Mouse (Mus musculus): Measurements from ENCODE around the gene Hist1h2ab. TPM values are rescaled to one million over a fixed set of nuclear protein-coding genes. Genes with fewer than 3 reads are reported as not detected.

The Hist1h2ab gene
- total RNA-seq, 2 experiments from 2014 or later = 457 to 545 TPM

GRCm38 (mm10) chr13:23737091-23737490 lies 13.8 kb upstream of the Hist1h2ab start:
- DNase-seq (ENCODE audit: low spot score in 2 of 2) = no peak

- DNase-seq (ENCODE audit: low spot score in 2 of 2) = no peak
Measured at GRCm38 (mm10) chr13:23738041-23738440, 12.9 kb upstream of the Hist1h2ab start.

GRCm38 (mm10) chr13:23738677-23739068 lies 12.3 kb upstream of the Hist1h2ab start, which contains the start of gene Hist1h1c:
TSS of gene Hist1h1c (plus strand) at chr13:23738808.
- peak; percentile 83 to 91 for DNase-seq (ENCODE audit: low spot score in 2 of 2)

- peak; percentile 65 to 82 for DNase-seq (ENCODE audit: low spot score in 2 of 2)
Measured at GRCm38 (mm10) chr13:23739069-23739921, 11.6 kb upstream of the Hist1h2ab start.

GRCm38 (mm10) chr13:23739922-23740252 lies 11.0 kb upstream of the Hist1h2ab start:
- no peak for DNase-seq (ENCODE audit: low spot score in 2 of 2)

DNA sequence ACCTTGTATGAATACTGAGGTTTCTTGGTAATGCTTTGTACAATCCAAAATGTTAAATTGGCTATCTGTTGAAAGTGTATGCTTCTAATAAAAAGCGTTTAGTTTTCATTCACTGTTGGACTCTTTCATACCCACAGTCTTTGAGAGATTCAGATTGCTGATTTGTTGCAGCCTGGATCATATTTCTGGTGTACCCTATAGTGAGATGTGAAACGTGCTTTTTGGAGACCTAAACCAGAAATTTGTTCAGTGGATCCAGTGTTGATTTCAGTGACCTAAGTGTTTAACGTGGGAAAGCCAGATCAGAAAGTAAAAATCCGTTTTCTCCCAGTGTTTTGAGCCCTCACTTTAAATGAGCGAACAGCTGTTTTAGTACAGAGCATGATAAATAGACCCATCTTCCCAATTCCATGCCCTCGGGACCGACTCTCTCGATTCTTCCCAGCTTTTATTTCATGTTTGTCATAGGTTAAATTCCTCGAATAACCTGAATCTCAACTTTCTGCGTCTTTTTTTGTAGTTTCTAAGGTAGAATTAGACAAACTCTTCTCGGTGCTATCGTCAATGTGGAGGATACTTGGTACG lies 10.6 kb upstream of the Hist1h2ab start:
- no peak for DNase-seq (ENCODE audit: low spot score in 2 of 2)

DNA sequence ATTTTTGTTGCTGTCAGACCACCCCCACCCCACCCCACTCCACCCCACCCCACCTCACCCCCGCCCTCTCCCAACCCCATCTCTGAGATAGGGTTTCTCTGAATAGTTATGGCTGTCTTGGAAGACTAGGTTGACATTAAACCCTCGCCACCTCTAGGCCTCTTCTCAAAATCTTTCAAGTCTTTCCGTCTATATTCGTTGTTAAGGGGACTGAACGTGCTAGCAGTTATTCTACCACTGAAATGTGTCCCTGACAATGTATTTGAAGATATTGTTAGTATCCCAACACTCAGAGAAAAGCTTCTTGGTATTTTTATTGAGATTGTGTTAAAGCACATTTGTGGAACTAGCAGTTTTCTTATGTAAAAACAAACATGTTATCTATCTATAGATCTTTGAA lies 10.0 kb upstream of the Hist1h2ab start:
- DNase-seq (ENCODE audit: low spot score in 2 of 2) = no peak

DNA sequence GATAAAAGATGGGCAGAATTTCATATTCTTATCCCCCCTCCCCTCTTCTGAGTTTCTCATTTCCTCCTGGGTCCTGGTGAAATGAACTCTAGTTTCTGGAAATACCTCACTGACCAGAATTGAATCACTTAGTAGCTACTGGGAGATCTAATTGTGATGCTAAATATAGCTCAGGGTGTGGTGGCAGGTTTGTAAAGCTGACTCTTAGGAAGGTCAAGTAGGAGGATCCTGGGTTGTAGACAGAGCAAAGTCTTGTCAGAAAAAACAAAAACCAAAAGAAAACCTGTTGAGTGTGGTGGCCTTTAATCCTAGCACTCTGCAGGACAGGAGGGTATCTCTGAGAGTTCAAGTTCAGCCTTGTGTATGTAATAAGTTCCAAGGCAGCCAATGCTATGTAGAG lies 8.9 kb upstream of the Hist1h2ab start:
- DNase-seq (ENCODE audit: low spot score in 2 of 2) = no peak

GRCm38 (mm10) chr13:23743215-23743614 lies 7.7 kb upstream of the Hist1h2ab start:
- DNase-seq (ENCODE audit: low spot score in 2 of 2) = no peak

GRCm38 (mm10) chr13:23743963-23744362 lies 7.0 kb upstream of the Hist1h2ab start:
- DNase-seq (ENCODE audit: low spot score in 2 of 2) = no peak

- no peak for DNase-seq (ENCODE audit: low spot score in 2 of 2)
Measured at GRCm38 (mm10) chr13:23744421-23745380, 6.2 kb upstream of the Hist1h2ab start.

GRCm38 (mm10) chr13:23745381-23746161 lies 5.4 kb upstream of the Hist1h2ab start, which contains the start of gene Hist1h3c:
TSS of gene Hist1h3c (minus strand) at chr13:23745602.
- DNase-seq (ENCODE audit: low spot score in 2 of 2) = peak; percentile 49 to 61

- peak; percentile 21 to 50 for DNase-seq (ENCODE audit: low spot score in 2 of 2)
Measured at GRCm38 (mm10) chr13:23746201-23747080, 4.5 kb upstream of the Hist1h2ab start, which contains the start of gene Hist1h2bb. TSS of gene Hist1h2bb (plus strand) at chr13:23746734.

DNA sequence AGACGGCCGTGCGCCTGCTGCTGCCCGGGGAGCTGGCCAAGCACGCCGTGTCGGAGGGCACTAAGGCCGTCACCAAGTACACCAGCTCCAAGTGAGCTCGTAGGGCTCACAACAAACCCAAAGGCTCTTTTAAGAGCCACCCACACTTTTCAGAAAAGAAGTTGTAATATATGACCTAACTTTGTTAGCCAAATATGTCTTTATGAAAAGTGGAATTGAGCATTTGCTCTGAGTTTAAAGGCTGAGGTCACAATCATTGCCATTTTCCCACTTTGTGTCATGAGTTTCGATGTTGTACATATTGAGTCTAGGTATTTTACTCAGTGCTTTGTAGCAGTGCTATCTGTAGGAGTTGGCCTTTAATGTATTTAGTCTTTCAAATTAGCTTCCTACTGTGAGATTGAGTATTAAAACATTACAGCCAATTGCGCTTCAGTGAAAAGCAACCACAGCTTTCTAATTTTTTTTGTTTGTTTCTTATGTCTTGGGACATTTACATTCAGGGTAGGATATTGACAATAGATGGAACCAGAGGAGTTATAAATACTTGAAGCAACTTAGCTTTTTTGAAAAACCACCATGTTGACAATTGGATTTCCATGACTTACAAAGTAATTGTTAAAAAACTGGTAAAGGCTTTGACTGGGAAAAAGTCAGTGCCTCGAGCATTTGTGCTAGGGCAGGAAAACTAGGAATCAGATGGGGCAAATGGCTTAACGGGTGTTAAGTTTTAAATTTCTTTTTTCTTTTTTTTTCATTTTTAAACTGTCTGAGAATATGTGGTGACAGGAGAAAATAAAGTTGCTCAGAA lies 3.6 kb upstream of the Hist1h2ab start:
- DNase-seq (ENCODE audit: low spot score in 2 of 2) = no peak

GRCm38 (mm10) chr13:23747892-23748288 lies 3.0 kb upstream of the Hist1h2ab start:
- DNase-seq (ENCODE audit: low spot score in 2 of 2) = no peak

DNA sequence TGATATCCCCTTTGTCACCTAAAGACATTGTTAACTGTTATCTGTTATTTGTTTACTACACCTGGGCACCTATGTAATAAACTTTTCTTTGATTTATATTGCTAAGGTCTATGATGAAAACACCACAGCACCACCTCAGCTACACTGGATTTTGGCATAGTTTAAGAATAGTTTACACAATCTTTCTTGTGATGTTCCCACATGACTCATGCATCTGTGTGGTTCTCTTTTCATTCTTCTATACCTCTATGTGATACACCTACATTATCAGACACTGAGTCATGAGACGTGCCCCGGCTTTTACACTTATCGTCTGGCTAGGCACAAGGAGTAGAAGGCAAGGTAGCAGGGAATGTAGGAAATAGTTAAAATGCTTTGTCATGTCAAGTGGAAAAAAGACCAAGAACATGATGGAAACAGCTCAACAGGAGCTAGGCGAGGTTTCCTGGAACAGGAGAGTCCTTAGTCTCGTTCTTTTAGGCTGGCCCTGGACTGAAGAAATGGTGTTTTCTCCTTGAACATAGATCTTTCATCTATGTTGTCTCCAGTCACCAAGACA lies 1.3 kb upstream of the Hist1h2ab start:
- DNase-seq (ENCODE audit: low spot score in 2 of 2) = no peak

- DNase-seq (ENCODE audit: low spot score in 2 of 2) = no peak
Measured at GRCm38 (mm10) chr13:23751478-23751956, 591 bp downstream of the Hist1h2ab start.

GRCm38 (mm10) chr13:23752067-23752741 lies 1.3 kb downstream of the Hist1h2ab start, which contains the start of gene Hist1h3b:
TSS of gene Hist1h3b (plus strand) at chr13:23752267.
- DNase-seq (ENCODE audit: low spot score in 2 of 2) = peak; percentile 59 to 77
